Mouse (Mus musculus) B cell, adult 2 months (primary cell): Measurements from ENCODE around the gene Adk.
"Not testable (repeated sequence)": the region's sequence is repeated elsewhere in the genome, so short reads cannot be mapped to it uniquely, and the experiment has no call there.

ENCODE experiments used
- DNase-seq, 2 experiments: peaks; one replicate each; pipeline ENCODE4 v3.0.0; 2022

The Adk gene

GRCm38 (mm10) chr14:21441772-21442533, 389.6 kb downstream of the Adk start:
- DNase-seq, result no peak

DNA sequence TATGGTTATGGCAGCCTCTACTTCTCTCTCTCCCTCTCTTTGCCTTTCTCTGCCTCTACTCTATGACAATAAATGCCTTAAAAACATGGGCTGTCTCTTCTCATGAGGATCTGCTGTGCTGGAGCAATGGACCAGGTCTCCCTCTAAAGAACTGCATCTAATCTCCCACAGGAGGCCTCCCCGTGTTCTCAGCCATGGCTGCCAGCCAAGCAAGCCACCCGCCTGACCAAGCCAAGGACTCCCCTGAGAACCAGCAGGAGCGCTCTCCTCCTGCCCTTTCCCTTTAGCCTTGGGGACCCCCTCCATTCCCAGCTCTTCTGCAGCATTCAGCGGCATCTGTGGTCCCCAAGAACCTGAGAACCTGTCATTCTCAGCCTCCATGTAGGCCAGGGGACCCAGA, 400.2 kb downstream of the Adk start:
- no peak for DNase-seq

- no peak for DNase-seq
These were observed 401.5 kb downstream of the Adk start for GRCm38 (mm10) chr14:21453896-21454295.

DNA sequence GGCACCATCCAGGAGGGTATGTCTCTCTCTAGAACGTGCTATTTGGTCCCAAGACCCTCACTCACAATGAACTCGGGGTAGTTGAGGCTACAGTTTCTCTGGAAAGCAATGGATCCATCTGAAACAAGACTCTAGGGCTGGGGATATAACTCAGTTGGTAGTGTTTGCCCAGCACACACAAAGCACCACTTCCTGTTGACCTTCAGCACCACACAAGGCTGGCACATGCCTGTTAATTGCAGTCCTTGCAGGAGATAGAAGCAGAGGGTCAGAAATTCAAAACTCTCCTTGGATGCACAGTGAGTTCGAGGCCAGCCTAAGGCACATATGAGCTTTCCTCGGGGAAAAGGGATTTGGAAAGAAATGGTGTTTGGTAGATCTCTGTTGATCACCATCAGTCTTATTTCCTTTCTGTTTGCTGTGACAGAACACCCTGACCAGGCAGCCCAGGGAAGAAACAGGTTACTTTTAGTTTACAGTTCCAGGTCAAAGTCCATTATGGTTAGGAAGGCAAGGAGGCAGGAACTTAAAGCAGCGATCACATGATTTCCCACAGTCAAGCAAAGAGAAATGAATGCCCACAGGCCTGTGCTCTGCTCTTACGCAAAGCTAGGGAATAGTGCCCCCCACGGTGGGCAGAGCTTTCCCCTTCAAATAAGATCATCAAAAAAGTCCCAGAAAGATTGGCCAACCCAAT, 403.4 kb downstream of the Adk start:
- DNase-seq, result no peak

DNA sequence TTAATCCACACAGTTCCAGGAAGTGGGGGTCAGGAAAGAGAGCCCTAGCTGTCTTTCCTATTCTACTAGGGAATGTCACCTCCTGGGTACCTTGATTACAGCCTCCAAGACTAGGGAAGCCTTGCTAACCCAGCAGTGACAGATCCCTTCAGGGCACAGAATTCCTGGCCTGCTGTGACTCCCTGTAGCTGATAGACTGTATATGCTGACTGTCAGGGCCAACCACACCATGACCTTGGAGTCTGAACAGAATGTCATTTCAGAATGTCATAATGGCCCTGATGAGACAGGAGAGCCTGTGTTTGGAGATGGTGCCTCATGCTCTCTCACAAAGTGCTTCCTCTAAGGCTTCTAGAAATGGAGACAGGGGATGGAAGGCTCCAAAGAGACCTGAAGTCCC, 404.2 kb downstream of the Adk start:
- DNase-seq, result no peak

DNA sequence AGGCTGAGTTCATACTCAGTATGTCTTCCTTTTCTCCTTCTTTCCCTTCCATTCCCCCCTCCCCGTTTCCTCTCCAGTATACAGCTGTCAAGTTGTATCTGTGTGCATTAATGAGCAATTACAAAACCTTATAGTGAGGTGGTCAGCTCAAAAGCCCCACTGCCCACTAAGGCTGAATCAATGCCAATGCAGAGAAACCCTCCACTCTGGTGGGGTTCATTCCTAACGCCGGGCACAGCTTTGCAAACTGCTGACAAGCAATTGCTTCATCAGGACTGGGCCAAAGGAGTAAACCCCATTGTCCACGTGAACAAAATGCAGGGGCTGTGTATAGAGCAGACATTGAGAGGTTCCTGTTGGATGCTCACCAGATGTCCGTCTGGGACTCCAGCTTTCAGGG, 405.5 kb downstream of the Adk start:
- no peak for DNase-seq

GRCm38 (mm10) chr14:21458696-21459095, 406.3 kb downstream of the Adk start:
- no peak for DNase-seq

DNA sequence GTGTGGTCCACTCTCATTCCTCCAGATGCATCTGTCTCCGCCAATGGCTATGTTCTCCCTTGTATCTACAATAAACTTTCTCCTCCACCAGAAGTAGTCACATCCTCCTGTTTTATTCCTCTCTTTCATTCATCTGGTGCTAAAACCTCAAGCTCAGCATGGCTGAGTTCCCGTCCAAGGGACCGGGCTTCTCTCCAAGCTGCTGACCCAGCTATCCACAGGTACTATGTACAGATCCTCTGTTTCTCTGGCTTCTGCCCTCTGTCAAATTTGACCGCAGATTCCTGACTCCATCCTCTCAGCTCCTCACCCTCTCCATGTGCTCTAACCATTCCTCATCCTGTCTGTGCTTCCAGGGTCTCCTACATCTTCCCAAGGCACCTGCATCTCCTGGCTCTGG, 406.8 kb downstream of the Adk start:
- no peak for DNase-seq

- no peak for DNase-seq
These were observed 410.0 kb downstream of the Adk start for GRCm38 (mm10) chr14:21462398-21462797.

- no peak for DNase-seq
These were observed 410.8 kb downstream of the Adk start for GRCm38 (mm10) chr14:21463117-21463712.

DNA sequence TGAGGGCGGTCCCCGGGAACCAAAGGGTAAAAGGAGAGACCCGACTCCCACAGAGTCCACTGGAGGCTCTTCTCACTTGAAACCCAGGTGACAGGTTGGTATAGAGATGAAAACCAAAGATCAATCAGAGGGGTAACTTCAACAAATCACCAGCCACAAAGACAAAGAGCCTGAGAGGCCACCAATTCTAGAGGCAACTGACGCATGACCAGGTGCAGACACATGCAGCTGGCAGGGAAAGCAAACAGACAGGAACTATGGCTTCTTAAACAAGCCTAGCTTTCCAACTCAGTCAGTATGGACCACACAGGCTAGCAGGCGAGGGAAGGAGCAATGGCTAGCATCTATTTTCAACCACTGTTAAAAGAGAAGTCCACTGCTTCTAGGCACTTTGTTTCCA, 418.0 kb downstream of the Adk start:
- DNase-seq, result no peak

DNA sequence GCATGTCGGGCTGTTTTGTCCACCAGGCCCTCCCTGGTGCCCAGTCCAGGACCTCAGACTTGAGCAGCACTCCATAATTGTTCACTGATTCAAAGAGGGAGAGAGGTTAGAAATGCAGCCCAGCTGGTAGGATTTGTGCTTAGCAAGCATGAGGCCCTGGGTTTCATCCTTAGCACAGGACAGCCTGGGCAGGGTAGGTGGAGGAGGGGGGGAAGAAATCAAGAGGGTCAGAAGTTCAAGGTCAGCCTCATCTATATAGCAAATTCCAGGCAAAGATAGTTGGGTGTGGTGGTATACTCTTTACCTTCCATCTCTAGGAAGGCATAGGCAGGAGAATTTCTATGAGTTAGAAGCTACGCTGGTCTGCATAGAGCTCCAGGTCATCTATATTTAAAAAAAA, 419.6 kb downstream of the Adk start:
- no peak for DNase-seq

- DNase-seq, result not testable (repeated sequence)
These were observed 422.3 kb downstream of the Adk start for GRCm38 (mm10) chr14:21474593-21475132.

DNA sequence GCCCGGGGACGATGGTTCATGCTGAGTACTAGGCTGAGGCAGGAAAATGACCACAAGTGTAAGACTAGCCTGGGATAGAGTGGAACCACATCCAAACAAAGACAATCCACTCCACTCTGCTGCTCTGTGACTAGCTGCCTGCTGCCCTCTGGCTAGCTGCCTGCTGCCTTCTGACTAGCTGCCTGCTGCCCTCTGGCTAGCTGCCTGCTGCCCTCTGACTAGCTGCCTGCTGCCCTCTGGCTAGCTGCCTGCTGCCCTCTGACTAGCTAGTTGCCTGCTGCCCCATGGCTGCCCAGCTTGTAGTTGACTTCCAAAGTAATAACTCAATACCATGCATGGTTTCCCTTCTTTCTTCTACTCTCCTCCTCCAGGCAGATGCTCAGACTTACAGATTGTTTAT, 424.8 kb downstream of the Adk start:
- no peak for DNase-seq

DNA sequence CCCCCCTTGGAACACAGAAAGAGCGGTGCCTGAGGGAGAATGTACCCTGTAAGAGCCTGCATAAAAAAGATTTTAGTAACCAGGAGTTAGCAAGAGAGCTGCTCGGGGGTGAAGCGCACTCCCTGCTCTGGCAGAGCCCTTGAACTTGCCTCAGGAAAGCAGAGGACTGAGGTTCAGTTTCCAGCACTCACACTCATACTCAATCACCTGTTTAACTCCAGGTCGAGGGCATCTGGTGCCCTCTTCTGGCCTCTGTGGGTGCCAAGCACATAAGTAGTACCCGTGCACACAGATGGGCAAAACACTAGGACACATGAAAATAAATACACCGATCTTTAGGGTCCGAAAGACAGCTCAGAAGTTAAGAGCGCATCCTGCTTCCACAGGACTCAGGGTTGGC, 427.2 kb downstream of the Adk start:
- DNase-seq, result no peak

DNA sequence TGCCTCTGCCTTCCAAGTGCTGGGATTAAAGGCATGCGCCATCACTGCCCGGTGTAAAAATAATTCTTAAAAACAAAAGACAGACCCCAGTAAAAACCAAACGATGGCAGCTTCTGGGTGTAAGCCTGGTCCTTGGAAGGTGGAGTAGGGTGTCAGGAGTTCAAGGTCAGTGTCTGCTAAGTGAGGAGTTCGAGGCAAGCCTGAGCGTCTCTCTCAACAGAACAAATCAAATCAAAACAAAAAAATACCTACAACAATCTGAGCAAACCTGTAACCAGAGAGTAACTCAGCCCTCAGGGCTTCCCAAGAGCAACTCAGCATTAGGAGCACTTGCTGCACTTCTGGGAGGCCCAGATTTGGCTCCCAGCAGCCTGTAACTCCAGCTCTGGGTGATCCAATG, 427.8 kb downstream of the Adk start:
- DNase-seq, result no peak

- no peak for DNase-seq
These were observed 428.9 kb downstream of the Adk start, which contains the start of gene Kat6b for GRCm38 (mm10) chr14:21481231-21481630. Gene Kat6b (plus strand): TSS chr14:21481434.

DNA sequence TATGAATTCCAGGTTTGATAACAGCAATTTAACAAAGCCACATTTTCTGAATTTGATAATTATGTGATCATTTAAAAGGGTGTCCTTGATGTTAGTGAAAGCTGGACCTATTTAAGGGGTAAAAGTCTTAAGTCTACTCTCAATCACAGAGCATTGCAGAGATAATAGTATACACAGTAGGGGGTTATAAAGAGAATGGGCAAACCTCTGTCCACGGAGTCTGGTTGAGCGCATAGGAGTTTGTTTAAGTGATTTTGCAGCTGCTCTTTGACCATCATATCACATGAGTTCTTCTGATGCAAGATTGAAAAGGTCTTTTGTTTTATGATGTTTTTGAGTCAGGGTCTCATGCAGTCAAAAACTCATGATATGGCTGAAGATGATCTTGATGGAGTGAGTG, 431.8 kb downstream of the Adk start:
- DNase-seq, result no peak

DNA sequence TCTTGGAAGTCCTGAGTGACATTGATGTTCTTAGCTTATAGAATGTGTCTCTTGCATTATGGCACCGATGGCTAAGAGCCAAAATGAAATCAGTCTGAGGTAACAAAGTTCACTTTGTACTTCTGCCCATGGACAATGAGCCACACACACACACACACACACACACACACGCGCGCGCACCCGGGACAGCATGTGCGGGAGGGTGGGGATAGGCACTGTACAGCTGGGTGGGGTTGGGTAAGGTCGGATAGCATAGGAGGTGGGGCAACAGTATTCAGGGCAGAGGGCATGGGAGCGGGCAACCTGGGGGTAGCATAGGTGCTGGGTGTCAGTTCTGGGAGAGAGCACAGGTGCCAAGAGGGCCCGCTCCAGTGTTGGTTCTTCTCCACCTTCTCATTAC, 432.3 kb downstream of the Adk start:
- DNase-seq, result no peak

DNA sequence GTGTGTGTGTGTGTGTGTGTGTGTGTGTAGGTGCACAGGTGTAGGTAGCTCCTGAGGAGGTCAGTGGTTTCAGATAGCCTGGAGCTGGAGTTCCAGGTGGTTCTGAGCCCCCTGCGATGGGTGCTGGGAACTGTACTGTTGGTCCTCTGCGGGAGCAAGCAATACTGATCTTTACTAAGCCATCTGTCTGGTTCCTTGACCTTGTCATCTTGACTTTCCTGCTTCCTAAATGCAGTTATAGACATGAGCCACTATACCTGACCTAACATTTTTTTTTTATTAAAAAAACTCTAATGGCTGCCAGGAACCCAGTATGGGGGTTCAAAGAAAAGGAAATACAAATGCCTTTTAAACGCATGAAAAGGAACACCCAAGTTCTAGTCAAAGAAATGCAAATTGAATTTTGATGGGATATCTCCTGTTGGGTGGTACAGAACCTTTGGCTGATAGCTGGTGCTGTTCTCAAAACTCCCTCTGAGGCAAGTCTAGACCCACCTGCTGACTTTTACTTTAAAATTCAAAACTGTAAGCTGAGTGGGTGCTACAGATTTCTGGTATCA, 433.7 kb downstream of the Adk start:
- DNase-seq, result no peak

DNA sequence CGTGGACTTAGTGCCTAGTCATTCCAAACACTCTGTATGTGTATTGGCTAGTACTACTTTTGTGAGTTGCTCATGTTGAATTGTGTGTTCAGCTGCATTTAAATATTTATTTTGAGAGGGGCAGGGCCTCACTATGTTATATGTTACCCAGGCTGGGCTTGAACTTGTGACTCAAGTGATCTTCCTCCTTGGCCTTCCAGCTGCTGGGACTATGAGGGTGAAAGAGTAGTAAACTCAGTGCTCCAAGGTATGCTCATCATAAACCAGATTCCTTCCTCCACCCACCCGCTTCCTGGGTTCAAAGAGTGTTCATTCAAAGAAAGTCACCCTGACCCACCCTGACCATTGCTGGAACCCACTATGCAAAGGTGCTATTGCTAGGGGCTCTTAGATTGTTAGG, 434.8 kb downstream of the Adk start:
- not testable (repeated sequence) for DNase-seq

- DNase-seq, result not testable (repeated sequence)
These were observed 436.2 kb downstream of the Adk start for GRCm38 (mm10) chr14:21488426-21489115.

DNA sequence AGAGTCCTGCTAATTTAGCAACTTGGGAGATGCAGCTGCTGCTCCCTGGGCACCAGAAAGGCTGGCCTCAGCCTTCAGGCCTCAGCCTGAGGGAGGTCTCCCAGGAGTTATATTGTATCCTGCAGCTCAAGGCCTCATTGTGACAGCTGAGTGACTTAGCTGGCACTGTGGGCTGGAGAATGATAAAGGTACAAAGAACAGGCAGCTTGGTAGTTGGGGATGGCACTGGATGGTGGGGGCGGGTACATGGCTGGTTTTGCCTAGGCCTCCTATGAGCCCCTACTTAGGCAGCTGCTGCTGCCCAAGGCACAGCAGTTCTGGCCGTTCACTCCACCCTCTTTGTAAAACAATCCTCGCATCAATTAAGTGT, 436.7 kb downstream of the Adk start:
- DNase-seq, result no peak
